Mouse (Mus musculus): ENCODE data around the gene Cnot4. TPM values are rescaled to one million over a fixed set of nuclear protein-coding genes. Genes with fewer than 3 reads are reported as not detected.
"Not testable (repeated sequence)": the region's sequence is repeated elsewhere in the genome, so short reads cannot be mapped to it uniquely, and the experiment has no call there.

Cnot4 gene
- total RNA-seq (2021), result 10 to 100 TPM; 31.2 to 32.0 TPM
- long read RNA-seq, experiment 1, transcript Cnot4-207 (11 exons, 3,296 nt), result major isoform, 9 of 25 reads
- long read RNA-seq, experiment 1, transcript Cnot4-203 (12 exons, 3,473 nt), result minor isoform, 5 of 25 reads
- long read RNA-seq, experiment 1, partial matches to known transcripts, result 1 of 25 reads
- long read RNA-seq, experiment 1, other reads (novel, unspliced or antisense), result 2 of 25 reads
- long read RNA-seq, experiment 2, transcript Cnot4-207 (11 exons, 3,296 nt), result major isoform, 6 of 18 reads
- long read RNA-seq, experiment 2, transcript Cnot4-203 (12 exons, 3,473 nt), result minor isoform, 5 of 18 reads
- long read RNA-seq, experiment 2, partial matches to known transcripts, result 2 of 18 reads
- long read RNA-seq, experiment 2, other reads (novel, unspliced or antisense), result 3 of 18 reads

- peak; percentile 99 for DNase-seq
- no peak for TF ChIP-seq CTCF (IDR thresholded peaks at IDR 0.05)
- intact Hi-C loops (cut with DNase I), result loop anchor here (1.0 kb wide), 1 partner anchor 43 kb away; the partner anchor contains the start of gene Nup205
- H3K4me3 ChIP-seq, result peak within 1 kb of the TSS; percentile 90
- H3K27ac ChIP-seq, result peak within 1 kb of the TSS; percentile 90
These were observed at the start of gene Cnot4 for GRCm38 (mm10) chr6:35133579-35134488. TSS of gene Cnot4 (minus strand) at chr6:35133724.

GRCm38 (mm10) chr6:35179299-35179698 lies 45.8 kb upstream of the Cnot4 start:
- H3K4me3 ChIP-seq; H3K27ac ChIP-seq; DNase-seq; intact Hi-C loops (cut with DNase I): not testable (repeated sequence)

- Histone ChIP-seq H3K4me3 (peak overlapping the region; percentile 91), H3K27ac (peak overlapping the region; percentile 99)
- peak; percentile 44 for DNase-seq
- intact Hi-C loops (cut with DNase I), result loop anchor here (1.0 kb wide), 1 partner anchor 44 kb away; the partner anchor contains the start of gene Cnot4
- no peak for TF ChIP-seq CTCF (IDR thresholded peaks at IDR 0.05)
These were observed 44.2 kb upstream of the Cnot4 start for GRCm38 (mm10) chr6:35177650-35178272.

DNA sequence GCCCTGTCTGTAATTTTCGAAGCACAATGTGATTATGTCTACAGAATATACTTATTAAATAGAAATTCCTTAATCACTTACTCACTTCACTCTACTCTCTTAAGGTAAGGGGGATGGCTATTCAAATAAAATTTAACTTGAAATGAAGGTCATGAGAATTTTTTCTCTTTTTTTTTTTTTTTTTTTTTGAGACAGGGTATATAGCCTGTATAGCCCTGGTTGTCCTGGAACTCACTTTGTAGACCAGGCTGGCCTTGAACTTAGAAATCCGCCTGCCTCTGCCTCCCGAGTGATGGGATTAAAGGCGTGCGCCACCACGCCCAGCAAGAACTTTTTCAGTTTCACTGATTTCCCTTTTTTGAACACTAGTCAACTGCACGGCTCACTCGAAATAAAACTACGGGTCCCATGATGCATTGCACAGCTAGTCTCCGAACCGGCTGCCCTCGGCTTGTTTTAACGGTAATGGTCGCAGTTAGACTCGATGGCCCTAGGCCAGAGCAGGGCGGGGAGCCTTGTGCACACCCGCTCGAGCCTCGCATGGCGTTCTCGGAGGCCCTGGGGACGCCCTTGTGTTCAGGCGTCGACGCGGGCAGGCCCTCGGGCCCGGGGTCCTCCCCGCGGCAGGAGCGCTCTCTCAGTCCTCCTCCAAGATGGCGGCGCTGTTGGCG lies 43.6 kb upstream of the Cnot4 start, which contains the start of gene Nup205:
Gene Nup205, plus strand, starts transcription at position 443 of the 671 bp plus-strand sequence.
- intact Hi-C loops (cut with DNase I), result loop anchor here (1.0 kb wide), 1 partner anchor 44 kb away; the partner anchor contains the start of gene Cnot4
- H3K27ac ChIP-seq, result peak within 1 kb of the TSS; percentile 99

DNA sequence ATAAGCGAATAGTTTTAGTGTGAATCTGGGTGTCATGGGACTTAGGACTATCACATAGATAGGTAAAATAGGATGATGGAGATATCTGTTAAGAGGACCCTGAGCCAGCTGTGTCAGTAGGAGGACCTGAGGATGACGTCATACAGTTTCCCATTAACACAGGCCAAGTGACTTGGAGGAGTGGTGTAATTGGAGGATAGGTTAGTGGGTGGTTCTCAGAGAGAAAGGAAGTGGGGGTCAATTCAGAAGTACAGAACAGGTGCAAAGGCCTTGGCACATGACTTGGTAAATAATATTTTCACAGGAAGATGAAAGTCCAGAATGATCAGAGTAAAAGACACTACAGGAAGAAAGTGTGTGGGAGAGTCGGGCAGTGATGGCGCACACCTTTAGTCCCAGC lies 39.7 kb upstream of the Cnot4 start:
- Histone ChIP-seq H3K27ac (no peak overlapping the region), H3K4me3 (no peak overlapping the region)
- DNase-seq, result no peak
- TF ChIP-seq CTCF (IDR thresholded peaks at IDR 0.05), result no peak
- intact Hi-C loops (cut with DNase I), result no loop called here

More for the DNA sequence above, 43.6 kb upstream of the Cnot4 start, which contains the start of gene Nup205:
- DNase-seq, result peak; percentile 85
- TF ChIP-seq CTCF (IDR thresholded peaks at IDR 0.05), result peak; percentile 11; the same call in 1 of the 2 replicates
- H3K4me3 ChIP-seq, result peak within 1 kb of the TSS; percentile 91

DNA sequence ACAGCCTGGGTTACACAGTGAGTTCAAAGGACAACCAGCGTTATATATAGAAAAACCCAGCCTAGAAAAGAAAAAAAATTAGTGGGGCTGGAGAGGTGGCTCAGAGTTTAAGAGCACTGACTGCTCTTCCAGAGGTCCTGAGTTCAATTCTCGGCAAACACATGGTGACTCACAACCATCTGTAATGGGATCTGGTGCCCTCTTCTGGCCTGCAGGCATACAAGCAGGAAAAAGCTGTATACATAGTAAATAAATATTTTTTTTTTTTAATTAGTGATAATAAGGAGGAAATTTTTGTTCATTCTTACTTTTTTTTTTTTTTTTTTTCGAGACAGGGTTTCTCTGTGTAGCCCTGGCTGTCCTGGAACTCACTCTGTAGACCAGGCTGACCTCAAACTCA lies 38.5 kb upstream of the Cnot4 start:
- peak; percentile 27; the same call in 1 of the 2 replicates for TF ChIP-seq CTCF (IDR thresholded peaks at IDR 0.05)
- H3K4me3 ChIP-seq; DNase-seq; H3K27ac ChIP-seq; intact Hi-C loops (cut with DNase I): not testable (repeated sequence)

- DNase-seq, result no peak
- intact Hi-C loops (cut with DNase I), result no loop called here
- Histone ChIP-seq H3K4me3 (no peak overlapping the region), H3K27ac (no peak overlapping the region)
- no peak for TF ChIP-seq CTCF (IDR thresholded peaks at IDR 0.05)
These were observed 35.7 kb upstream of the Cnot4 start for GRCm38 (mm10) chr6:35169250-35169649.

DNA sequence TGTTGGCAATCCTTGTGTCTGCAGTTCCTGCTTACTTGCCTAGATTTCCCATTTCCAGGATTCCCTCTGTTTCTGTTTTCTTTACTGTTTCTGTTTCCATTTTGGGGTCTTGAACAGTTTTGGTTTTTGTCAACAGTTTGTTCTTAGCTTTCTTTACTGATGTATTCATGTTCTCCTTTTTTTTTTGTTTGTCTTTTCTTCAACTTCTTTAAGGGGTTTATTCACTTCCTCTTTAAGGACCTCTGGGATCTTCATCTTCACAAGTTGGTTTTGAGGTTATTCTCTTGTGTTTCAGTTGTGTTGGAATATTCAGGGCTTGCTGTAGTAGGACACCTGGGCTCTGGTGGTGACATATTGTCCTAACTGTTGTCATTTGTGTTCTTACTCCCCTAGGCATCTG lies 21.0 kb upstream of the Cnot4 start:
- no peak overlapping the region for H3K27ac ChIP-seq
- no peak overlapping the region for H3K4me3 ChIP-seq
- no peak for DNase-seq
- TF ChIP-seq CTCF (IDR thresholded peaks at IDR 0.05), result no peak
- intact Hi-C loops (cut with DNase I), result no loop called here

DNA sequence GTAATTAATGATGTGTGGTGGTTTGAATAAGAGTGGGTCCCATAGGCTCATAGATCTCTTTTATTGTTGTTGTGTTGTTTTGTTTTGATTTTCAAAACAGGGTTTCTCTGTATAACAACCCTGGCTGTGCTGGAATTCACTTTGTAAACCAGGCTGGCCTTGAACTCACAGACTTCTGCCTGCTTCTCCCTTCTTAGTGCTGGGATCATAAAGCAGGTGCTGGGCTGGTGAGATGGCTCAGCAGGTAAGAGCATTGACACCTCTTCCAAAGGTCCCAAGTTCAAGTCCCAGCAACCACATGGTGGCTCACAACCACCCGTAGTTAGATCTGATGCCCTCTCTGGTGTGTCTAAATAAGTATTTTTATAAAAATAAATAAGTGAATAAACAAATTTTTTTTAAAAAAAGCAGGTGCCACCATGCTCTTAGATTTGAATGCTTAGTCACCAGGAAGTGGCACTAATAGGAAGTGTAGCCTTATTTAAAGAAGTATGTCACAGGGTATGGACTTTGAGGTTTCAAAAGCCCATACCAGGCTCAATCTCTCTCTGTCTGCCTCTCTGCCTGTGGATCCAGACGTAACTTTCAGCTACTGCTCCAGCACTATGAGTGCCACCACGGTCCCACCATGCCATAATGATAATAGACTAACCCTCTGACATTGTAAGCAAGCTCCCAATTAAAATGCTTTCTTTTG lies 14.3 kb upstream of the Cnot4 start:
- no peak overlapping the region for H3K27ac ChIP-seq
- intact Hi-C loops (cut with DNase I), result no loop called here
- DNase-seq, result no peak
- no peak for TF ChIP-seq CTCF (IDR thresholded peaks at IDR 0.05)
- H3K4me3 ChIP-seq, result no peak overlapping the region

DNA sequence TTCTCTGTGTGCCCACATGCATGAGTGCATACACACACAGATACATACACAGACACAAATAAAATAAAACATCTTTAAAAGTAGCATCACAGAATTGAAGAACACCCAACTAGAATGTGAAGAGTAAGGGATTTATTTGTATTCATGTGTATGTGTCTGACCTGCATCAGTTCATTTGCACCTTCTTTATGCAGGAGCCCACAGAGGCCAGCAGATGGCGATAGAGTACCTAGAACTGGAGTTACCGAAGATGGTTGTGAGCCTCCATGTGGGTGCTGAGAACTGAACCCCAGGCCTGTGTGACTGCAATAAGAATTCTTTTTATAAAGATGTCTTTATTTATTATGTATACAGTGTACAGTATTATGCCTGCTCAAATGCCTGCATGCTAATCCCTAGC lies 12.0 kb upstream of the Cnot4 start:
- intact Hi-C loops (cut with DNase I), result no loop called here
- no peak for DNase-seq
- peak; percentile 15; the same call in 1 of the 2 replicates for TF ChIP-seq CTCF (IDR thresholded peaks at IDR 0.05)
- no peak overlapping the region for H3K27ac ChIP-seq
- H3K4me3 ChIP-seq, result no peak overlapping the region

GRCm38 (mm10) chr6:35140351-35140750 lies 6.8 kb upstream of the Cnot4 start:
- no peak overlapping the region for H3K27ac ChIP-seq
- intact Hi-C loops (cut with DNase I), result no loop called here
- H3K4me3 ChIP-seq, result no peak overlapping the region
- no peak for TF ChIP-seq CTCF (IDR thresholded peaks at IDR 0.05)
- DNase-seq, result no peak
